Mouse (Mus musculus) T-helper 1 cell (primary cell): ENCODE results near the gene Actg2.
"Not testable (repeated sequence)": the region's sequence is repeated elsewhere in the genome, so short reads cannot be mapped to it uniquely, and the experiment has no call there.

ENCODE experiments used
- in situ Hi-C: fragments of 300-600 bp; cut with MboI, MseI; formaldehyde crosslinking; loops from one replicate; pipeline ENCODE4 v1.15.1; 2025; ENCODE audit warnings: high pct_unique_total_duplicates

Actg2 gene

DNA sequence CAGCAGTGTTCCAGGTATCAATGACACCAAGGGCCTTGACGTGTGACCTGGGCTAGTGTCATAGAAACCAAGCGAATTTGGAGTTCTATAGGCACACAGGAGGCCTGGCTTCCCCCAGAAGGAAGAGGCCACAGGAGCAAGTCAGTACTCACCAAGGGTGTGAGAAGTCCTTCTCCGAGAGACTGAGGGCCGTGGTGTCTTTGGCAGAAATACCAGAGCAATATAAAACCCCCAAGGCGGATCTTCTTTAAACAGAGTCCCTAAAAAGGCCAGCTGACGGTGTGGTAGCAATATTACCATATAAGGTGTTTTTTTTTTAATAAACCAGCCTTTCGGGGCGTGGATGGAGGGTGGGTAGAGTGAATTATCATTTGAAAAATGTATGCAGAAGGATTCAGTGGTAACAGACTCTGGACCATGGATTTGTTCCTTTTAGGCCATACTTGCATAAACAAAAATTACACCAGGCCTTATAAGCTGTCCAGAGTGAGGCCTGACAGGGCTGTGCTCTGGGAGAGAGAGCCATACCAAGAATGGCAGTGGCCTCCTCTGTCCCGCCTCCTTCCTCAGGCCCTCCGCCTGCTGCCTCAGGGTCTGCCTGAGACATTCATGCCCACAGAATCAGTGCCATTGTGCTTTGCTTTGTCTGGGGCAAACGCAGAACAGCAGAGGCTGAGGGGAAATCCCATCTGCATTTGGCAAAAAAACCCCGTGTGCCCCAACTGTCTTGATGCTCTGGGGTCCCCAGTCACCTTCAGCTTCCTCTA, at the start of gene Actg2:
TSS of gene Actg2 (minus strand) at position 238 of the 767 bp plus-strand sequence.
- in situ Hi-C loops, result loop anchor here (10.0 kb wide), 1 partner anchor 341 kb away; no protein-coding TSS in a partner anchor

GRCm38 (mm10) chr6:83585328-83585727, 49.3 kb upstream of the Actg2 start:
- in situ Hi-C loops, result not testable (repeated sequence)

- in situ Hi-C loops, result loop anchor here (5.0 kb wide), 1 partner anchor 89 kb away; no protein-coding TSS in a partner anchor
Observed at GRCm38 (mm10) chr6:83583591-83583990, 47.5 kb upstream of the Actg2 start.

DNA sequence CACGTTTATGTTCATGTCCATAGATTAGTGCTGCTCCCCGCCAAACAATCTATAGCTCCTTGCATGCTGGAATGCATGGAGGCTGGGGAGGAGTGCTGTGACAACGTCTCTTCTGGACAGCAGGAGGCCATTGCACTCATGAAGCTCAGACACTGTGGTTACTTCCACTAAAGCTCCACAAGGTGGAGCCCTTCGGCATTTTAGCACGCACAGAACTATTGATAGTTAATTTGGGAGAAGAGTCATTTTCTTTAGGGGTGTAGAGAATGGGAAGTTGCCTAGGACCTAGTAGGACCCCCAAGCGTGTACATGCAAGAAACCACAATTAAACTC, 46.8 kb upstream of the Actg2 start:
- in situ Hi-C loops, result loop anchor here (5.0 kb wide), 1 partner anchor 89 kb away; no protein-coding TSS in a partner anchor

DNA sequence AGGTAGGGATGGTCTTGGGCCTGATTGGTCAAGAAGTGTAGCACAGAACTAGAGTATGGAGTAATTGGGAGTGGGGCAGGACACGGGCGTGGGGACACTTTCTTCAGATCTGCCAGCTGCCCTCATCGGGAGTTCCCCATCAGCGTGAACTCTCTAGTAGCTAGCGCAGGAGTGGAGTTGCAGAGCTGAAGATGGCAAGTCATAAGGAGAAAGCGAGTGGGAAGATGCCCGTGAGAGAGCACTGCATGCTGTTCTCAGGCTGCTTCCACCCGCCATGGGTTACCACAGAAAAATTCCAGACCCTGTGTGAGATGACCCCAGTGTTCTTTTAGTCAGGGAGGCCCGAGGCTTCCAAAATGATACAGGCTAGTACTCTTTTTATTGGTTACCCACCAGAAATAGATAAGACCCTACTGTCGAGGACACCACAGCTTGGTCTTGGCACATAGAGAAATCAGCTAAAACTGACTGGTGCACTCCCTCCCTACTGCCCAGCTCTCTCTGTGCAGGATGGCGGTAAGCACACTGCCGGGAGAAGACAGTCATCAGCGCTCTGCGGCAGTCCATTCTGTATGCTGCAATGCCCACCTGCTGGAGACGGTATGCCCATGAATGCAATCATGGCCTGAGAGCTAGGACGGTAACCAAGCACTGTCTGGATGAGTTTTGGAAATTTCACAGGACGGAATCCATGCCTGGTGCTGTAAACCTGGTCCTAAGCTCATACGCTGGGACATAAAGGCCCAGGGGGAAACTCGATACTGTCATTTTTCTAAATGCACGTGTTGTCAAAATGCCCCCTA, 46.3 kb upstream of the Actg2 start:
- in situ Hi-C loops, result loop anchor here (5.0 kb wide), 1 partner anchor 90 kb away; no protein-coding TSS in a partner anchor

GRCm38 (mm10) chr6:83577534-83577933, 41.5 kb upstream of the Actg2 start:
- in situ Hi-C loops, result no loop called here

DNA sequence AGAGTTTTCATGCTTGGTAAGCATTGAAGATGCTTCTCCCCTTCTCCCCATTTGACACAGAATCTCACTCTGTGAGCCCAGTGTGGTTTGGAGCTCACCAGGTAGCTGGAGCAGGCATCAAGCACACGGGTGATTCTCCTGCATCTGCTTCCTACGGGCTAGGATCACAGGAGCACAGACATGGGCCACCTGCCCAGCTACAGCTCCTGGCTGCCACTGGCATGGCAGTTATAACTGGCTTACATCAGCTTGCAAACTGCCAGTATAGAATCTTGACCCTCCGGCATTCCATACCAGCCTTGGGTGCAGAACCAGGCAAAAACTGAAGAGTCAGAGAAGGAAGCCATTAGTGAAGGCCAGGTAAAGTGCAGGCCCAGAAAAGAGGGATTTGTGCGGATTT, 39.5 kb upstream of the Actg2 start:
- in situ Hi-C loops, result no loop called here

- in situ Hi-C loops, result no loop called here
Observed at GRCm38 (mm10) chr6:83572671-83573070, 36.6 kb upstream of the Actg2 start, which contains the start of gene Stambp. TSS of gene Stambp (minus strand) at chr6:83572729.

- in situ Hi-C loops, result no loop called here
Observed at GRCm38 (mm10) chr6:83571840-83572667, 36.0 kb upstream of the Actg2 start.

DNA sequence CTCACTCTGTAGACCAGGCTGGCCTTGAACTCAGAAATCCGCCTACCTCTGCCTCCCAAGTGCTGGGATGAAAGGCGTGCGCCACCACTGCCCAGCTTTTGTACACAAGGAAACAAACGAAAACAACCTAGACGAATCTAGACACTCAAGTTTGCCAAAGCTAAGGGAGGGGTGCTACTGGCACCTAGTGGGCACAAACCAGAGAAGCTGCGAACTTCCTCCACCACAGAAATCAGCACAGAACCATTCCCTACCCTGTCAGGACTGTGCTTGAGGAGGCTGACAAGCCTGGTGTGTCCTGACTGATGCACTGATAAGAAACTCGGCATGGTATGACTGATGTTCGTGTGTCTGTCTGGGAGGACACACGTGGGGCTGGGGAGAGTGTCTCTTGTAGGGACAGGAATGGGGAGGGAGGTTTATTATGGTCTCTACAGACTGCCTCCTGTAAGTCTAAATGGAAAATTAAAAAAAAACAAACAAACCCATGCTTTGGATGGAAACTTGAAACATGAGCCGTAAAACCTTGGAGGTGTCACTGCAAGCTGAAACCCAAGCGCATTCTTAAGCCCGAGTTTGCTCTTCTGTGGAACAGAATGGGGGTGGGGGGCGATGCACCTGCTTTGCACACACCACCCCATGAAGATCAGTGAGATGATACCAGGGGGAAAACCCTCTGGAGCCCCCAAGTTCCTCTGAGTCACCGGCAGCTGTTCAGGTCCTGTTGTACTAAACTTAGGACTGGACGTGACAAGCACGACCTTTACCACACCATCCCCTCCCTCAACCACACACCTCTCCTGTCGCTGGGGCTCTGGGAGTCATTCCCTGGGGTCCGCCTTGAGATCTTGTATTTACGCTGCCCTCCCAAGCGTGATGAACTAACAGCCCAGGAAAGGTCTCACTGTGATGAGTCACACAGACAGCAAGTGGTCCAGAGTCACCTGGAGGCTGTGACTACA, 33.1 kb upstream of the Actg2 start:
- in situ Hi-C loops, result no loop called here

DNA sequence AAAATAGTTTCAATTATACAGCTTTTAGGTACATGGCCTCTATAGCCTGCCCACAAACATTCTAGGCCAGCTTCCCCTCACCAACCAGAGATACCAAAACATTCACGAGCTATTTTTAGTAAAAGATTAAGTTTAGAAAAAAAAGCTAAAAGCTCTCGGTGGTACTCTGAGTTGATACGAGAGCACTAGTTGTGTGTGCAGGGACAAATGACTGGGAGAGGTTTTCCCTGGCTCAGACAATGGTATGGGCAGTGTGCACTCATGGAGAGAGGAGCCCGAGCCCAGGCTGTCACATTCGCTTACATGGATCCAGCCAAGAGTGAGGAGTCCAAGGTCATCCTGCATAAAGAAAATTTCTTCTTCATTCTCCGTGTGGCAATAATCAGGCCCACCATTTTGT, 19.9 kb upstream of the Actg2 start:
- in situ Hi-C loops, result no loop called here

DNA sequence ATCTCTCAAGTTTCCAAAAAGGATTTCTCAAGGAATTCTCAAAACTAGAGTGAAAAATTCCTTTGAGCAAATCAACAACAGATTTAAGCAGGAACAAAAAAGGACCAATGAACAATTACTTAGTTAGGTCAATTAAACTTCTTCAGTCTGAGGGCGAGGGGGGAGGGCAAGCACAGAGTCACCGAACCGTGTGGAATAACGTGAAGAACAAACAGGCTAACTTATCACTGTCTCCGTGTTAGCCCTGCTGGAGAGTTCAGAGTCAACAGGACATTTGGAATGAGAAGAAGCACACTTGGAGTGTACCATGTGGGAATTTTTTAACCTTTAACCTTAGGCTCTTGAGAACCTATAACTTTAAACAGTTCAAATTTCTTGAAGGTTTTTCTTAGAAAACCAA, 12.3 kb upstream of the Actg2 start:
- in situ Hi-C loops, result no loop called here

DNA sequence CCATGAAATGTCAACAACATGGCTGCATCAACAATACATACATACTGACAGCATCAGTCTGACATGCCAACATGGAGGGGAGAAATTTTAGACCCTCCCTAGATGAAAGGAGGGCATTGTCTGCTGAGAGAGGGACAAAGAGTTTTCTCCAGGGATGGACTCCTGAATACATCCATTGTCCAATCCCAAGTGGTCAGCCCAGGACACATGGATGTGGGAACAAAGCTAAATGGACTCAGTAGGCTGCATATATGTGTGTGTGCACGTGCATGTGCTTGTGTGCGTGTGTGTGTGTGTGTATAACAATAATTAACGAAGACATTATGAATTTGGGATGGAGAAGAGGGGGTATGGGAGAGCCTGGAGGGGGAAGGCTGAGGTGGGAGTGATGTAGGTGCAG, 9.7 kb upstream of the Actg2 start:
- in situ Hi-C loops, result no loop called here

DNA sequence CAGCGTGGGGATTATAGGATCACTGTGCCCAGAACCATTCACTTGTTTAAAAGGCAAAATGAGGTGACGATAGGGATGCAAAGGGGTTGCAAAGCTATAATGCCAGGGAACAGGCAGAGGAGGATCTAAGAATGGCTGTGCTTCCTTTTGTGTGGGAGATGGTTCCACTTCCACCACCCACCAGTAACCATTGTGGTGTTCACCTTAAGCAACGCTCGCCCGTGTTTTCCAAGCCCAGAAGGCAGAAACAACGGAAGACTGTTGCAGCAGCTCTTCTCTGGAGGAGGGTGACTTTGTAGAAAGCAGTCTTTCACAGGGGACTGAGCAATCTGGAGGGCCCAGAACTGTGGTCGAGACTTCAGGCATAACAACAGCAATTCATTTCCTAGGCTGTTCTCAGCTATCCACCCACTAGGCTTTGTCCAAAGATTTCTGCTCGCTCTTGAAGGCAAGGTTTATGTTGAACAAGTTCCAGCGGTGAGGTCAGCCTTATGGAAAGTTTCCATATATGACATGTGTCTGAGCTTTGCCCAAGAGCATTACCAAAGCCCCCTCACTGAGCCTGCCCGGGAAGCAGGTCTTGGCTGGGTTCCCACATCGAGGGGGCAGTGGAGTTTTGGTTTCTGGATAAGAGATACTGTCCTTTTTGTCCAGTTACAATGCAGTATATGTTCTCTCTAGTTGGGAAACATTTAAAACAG, 5.8 kb upstream of the Actg2 start:
- in situ Hi-C loops, result no loop called here

DNA sequence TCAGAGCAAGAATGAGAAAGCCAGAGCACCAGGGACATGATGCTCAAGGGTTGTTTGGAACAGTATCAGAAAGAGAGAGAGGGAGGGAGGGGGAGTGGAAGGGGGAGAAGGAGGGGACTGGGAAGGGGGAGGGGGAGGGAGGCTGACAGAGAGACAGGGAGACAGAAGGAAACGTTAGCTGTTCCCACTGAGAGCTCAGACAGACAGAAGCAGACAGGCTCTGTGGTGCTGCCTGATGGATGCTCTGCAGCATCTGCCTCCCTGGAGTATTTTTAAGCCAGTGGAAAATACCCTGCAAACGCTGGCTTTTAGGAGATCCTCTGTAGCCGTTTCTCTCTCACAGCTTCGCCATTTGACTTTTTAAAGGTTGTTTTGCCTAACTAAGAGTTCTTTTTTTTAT, 4.0 kb upstream of the Actg2 start:
- in situ Hi-C loops, result no loop called here

GRCm38 (mm10) chr6:83536795-83537059, 662 bp upstream of the Actg2 start:
- in situ Hi-C loops, result loop anchor here (10.0 kb wide), 1 partner anchor 342 kb away; no protein-coding TSS in a partner anchor

DNA sequence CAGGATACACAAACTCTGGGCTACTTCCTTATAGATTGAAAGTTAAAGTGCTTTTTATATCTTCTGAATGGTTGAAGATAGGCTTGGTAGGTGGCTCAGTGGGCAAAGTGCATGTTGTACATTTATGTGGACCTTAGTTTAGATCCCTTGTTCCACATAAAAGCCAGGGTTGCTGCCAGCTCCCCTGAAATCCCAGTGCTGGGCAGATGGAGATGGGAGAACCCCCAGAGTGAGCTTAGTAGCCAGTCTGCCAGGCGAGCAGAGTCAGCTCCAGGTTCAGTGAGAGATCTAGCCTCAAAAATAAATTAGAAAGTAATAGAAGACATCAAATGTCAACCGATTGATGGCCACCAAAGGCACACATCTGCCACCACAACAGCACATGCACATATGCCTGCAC, 3.5 kb downstream of the Actg2 start:
- in situ Hi-C loops, result loop anchor here (10.0 kb wide), 1 partner anchor 338 kb away; no protein-coding TSS in a partner anchor

GRCm38 (mm10) chr6:83523194-83523593, 12.9 kb downstream of the Actg2 start:
- in situ Hi-C loops, result no loop called here

- in situ Hi-C loops, result no loop called here
Observed at GRCm38 (mm10) chr6:83521784-83522183, 14.3 kb downstream of the Actg2 start.

GRCm38 (mm10) chr6:83518637-83519036, 17.4 kb downstream of the Actg2 start:
- in situ Hi-C loops, result no loop called here
